Mouse (Mus musculus) thymus, postnatal 14 days (tissue): ENCODE measurements at regions not wholly inside any gene's neighbourhood (a gene's known extent, or its start where the extent isn't known, plus 50 kb on each side); places are given as distances from the start of the nearest gene placed in this dataset.

Experiments
- DNase-seq: peaks from one replicate; pipeline ENCODE4 v3.0.0; 2021

DNA sequence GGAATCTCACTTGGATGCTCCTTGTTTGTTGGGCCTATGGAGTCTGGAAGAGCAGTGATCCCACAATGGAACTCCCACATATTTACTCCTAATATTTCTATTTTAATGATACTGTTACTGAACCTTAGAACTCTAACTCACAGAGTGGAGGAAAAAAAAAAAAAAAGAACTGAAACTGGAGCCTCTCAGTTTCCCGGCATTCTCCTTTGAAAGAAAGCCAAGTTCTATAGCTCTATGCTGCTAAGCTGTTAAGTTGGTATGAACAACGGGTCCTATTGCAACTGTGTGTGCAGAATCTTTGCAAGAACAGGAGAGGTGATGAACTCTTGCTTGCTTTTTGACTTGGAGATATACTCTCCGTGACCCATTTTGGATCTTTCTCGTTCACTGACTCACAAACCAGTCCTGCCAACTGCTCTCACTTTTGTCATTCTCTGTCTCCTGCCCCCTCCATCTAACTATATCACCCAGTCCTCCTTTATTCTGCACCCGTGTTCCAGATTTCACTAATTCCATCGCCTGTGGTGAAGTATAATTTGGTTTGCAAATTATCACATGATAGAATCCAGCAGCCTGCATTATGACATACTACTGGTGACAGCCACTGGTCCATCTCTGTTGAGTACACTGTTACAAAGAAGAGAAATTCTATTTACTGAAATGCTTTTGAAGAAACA is 92.6 kb upstream of the Ctsc start:
- no peak for DNase-seq

DNA sequence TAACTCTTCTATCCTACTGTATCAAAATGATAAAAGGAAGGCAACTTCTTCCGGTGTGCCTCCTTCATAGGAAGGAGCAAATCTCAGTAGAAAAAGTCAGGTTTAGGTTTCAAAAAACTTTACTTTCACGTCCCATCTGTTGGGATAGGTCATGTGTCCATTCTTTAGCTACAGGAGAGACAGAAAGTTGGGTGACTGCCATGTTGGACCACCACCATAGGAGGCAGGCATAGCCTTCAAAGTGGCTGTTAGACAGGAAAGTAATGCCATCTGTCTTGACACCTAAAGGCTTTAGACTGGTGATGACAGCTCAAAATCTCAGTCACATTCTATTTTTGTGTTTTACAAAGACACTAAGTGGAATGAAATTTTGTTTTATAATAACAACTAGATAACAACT is 90.3 kb upstream of the Ctsc start:
- DNase-seq: no peak

DNA sequence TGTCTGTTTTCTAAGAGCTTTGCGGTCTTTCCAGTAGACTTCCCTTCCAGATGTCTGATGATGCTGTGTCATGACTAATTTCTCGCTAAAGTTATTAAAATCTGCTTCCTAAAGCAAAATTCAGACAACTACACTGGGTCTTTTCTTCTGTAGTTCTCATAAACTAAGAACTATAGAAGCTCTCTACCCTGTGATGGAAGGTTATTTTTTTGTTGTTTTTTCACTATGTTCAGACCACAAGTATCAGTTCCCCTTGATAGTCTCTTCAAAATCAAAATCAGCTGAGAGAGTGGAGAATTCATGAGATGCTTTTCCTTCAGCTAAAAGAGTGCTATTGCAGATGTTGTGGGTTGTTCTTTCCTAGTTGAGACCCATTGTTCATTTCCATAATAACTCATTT is 85.1 kb upstream of the Ctsc start:
- no peak for DNase-seq

DNA sequence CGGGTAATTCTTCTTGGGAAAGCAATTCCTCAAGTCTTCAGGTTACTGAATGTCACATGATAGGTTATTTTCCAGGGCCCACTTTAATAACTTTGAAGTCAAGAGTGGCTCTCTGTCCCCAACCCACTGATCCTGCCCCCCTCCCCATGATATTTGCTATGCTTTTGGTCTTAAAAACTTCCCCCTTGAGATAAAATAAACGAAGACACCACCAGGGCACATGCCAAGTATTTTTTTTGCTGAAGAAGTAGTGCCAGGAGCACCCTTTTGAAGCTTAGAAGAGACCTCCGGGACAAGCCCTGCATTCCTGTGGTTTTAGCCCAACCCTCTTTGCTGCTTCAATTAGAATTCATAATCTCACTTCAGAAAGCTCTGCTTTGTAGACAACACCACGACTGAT is 78.8 kb upstream of the Ctsc start:
- DNase-seq: no peak

DNA sequence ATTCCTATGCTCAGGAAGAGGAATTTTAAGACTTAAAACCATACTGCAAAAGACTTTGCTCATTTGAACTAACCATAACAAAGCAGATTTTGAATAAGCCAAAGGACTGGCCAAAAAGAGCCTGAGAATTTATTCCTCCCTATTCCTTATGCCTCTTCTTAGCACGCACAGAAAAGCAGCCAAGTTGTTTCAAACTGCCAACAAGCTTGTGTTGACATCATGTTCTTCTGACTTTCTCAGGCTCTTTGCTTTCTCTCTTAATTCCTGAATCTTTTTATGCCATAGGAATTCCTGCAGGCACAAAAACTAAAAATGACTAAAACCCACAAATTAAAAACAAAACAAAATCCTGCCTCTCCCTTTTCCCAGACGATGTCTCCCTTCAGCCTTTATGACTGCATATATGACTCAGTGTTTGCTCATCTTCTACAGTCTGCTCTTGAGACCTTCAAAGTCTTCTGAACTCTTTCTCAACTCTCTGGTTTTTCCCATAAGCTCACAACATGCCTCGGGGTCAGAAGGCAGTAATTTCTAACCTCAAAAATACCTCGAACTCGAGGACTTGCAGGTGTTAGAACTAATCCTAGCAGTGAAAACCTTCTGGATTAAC is 77.9 kb upstream of the Ctsc start:
- no peak for DNase-seq

DNA sequence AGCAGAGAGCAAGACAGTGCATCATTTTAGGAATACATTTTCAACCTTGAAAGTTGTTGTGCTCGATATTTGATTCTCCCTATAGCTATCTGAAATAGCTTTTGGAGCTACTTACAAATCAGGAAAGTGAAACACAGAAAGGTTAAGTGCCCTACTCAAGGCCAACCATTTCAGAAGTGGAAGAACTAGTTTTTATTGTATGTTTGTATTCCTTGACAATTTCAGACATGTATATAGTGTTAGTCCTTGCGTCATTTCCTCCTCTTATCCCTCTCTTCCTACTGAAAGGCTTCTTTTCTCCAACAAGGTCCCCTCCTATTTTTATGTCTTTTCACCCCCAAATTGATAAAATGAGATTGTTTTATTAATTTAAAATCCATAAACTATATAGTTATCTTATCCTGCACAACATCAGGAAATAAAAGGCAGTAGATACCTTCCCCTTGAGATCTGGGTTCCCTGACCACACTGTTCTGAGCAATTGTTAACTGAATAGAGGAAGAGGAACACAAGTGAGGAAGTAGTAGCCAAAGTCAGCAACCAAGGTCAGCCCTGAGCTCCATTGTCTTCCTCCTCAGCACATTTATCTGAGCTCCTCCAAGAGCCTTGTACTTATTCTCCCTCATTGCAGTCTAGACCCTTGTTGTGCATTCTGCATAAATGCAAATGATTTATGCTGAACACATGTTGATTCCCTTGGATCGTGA is 76.1 kb upstream of the Ctsc start:
- DNase-seq: no peak

DNA sequence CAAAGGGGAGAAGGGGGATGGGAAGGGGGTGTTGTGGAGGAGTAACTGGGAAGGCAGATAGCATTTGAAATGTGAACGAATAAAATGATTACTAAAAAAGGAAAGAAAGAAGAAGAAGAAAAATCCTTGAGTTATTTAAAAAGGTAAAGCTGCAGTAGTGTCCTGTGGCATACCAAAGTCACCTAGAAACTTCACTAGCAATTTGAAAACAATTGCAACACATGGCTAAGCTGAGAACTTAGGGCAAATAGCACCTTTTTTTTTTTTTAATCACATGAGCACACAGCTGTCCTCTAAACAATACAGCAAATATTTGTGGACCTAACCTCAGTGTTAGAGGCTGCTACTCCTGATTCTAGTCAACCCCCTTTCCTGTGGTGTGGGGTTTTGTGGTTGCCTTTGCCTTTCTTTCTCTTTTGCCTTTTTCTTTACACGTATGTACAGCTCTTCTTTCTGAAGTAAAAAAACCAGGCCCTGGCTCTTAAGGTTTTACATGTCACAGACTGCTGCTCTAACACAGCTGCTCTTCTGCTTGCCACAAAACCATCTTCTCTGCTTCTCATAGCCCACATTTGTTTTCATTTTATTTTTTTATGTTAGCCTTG is 71.6 kb upstream of the Ctsc start:
- peak; percentile 30 for DNase-seq

DNA sequence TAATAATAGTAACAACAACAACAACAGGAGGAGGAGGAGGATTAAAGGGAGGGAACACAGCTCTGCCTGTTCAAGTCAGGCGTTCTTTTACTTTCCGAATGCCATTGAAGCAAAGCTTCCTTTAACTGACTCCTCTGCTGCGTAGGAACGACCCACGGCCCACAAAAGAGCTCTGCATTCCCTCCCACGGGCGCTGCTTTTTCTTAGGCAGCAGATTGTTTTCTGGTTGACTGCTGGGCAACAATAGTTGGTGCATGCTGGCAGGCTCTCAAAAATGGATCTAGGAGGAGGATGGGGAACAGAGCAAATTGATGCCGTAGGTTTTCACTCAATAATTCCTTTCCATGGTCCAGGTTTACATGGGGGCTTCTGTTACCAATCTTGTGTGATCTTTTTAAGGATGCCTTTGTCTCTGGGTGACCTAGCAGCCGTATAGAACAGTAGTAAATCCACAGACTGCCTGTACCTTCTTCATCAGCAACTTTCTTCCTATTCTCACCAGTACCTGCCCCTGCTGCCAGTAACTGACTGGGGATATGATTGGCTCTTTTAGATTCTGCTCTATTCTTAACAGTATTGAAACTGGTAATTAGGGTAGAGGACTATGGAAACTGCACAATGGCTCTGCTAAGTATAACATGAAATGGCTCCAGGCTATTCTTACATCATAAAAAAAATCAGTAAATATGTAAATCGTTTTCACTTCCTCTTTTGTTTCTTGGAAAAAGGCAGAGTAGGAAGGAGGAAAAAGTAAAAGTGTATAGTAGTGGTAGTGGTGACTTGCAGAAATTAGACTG is 70.8 kb upstream of the Ctsc start:
- peak; percentile 16 for DNase-seq

DNA sequence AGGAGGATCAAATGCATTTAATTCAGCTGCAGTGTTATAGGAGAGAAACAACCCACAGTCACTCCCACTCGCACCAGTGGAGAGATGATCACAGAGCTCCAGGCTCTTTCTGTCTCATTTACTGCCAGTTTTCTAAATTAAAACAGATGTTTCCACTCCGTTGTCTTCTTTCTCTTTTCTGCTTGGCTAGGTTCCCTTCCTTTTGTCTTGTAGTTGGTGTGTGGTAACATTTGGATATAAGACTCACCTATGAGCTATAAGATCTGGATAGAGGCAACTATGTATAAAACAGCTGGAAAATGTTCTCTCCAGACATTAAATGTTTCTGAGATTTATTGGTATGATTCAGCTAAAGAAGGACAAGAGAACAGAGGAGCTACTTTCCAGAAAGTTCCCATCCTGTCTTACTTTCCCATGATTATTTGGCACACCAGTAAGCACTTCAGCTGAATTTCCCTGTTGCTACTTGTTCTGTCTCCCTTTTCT is 63.1 kb upstream of the Ctsc start:
- no peak for DNase-seq

DNA sequence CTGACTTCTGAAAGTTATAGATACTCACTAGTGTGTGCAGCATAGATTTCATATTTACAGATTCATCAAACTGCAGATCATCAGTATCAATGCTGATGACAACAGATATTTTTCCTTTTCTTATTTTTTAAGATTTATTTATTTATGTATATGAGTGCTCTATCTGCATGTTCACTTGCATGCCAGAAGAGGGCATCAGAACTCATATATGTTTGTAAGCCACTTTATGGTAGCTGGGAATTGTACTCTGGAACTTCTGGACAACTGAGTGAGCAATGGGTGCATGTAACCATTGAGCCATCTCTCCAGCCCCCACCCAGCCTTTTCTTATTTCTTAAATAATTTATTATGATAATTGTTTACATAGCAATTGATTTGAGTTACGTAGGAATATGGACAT is 62.5 kb upstream of the Ctsc start:
- DNase-seq: no peak

DNA sequence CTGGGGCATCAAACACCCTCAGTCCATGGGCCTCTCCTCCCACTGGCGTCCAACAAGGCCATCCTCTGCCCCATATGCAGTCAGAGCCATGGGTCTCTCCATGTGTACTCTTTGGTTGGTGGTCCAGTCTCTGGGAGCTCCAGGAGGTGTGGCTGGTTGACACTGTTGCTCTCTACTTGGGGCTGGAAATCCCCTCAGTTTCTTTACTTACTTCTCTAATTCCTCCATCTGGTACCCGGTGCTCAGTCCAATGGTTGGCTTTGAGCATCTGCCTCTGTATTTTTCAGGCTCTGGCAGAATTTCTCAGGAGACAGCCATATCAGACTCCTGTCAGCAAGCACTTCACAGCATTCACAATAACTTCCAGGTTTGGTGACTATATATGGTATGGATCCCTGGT is 55.7 kb upstream of the Ctsc start:
- DNase-seq: no peak

DNA sequence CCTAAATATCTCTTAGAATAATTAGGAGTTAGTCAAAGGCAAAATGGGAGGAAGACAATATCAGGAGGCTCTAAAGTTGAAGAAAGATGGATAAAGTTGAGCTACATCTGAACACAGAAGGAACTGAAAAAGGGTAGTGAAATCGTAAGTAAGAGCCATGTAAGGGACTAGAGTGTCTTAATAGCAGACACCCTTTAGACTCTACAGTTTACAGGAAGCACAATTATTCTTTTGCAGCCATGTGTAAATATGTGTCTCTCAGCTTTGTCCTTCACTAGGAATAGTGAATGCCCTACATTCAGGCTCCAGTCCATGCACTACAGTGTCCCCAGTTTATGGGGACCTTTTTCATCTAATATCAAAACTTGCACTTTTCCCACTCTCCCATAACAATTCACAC is 52.1 kb upstream of the Ctsc start:
- DNase-seq: no peak
